Mouse (Mus musculus) spleen, adult 2 months (tissue): ENCODE measurements at regions not wholly inside any gene's neighbourhood (a gene's known extent, or its start where the extent isn't known, plus 50 kb on each side); places are given as distances from the start of the nearest gene placed in this dataset.

Source experiments
- CTCF ChIP-seq: fragments of 200-500 bp; IDR thresholded peaks from 2 replicates; pipeline ENCODE4 v1.5.1; 2011; ENCODE audit warnings: mild to moderate bottlenecking, inconsistent platforms; ENCODE audit not compliant: insufficient read depth, insufficient read length, insufficient replicate concordance; ENCODE audit errors: extremely low read depth
- POLR2A ChIP-seq: fragments of 200-500 bp; IDR thresholded peaks from 2 replicates; pipeline ENCODE4 v1.6.1; 2011; ENCODE audit warnings: low read depth, low read length, inconsistent platforms

GRCm38 (mm10) chr13:57354606-57355005 lies 458.8 kb upstream of the Trpc7 start:
- no peak for TF ChIP-seq CTCF
- no peak for TF ChIP-seq POLR2A
